Mouse (Mus musculus) MEL (cell line): ENCODE measurements around the gene Ssh1. TPM values are rescaled to one million over a fixed set of nuclear protein-coding genes. Genes with fewer than 3 reads are reported as not detected.

ENCODE experiments used
- DNase-seq: peaks from one replicate; pipeline ENCODE4 v3.0.0; 2011; ENCODE audit warnings: low read depth, low spot score
- H3K27ac ChIP-seq: 2 replicates; pipeline ENCODE4 v1.5.1; 2012; ENCODE audit warnings: low read depth, mild to moderate bottlenecking, control low read depth, low read length, moderate library complexity; ENCODE audit not compliant: control insufficient read depth
- H3K27me3 ChIP-seq, 2 experiments: fragments of 150-350 bp in 1 of 2; sonication (generic) in 1 of 2; 2 replicates each; pipeline ENCODE4 v1.6.1; 2012; ENCODE audit warnings: low read length in 2 of 2, mild to moderate bottlenecking in 2 of 2, improper control_type of control experiment in 1 of 2, moderate library complexity in 1 of 2; ENCODE audit not compliant: insufficient read depth in 2 of 2, control insufficient read depth in 1 of 2
- H3K36me3 ChIP-seq, 2 experiments: 2 replicates each; pipeline ENCODE4 v1.6.1; 2012 to 2014; ENCODE audit warnings: low read length in 2 of 2, improper control_type of control experiment in 1 of 2, inconsistent platforms in 1 of 2, mild to moderate bottlenecking in 1 of 2; ENCODE audit not compliant: insufficient read depth in 2 of 2, control insufficient read depth in 1 of 2
- H3K4me1 ChIP-seq, 2 experiments: fragments of 150-350 bp in 1 of 2; sonication (generic) in 1 of 2; 2 replicates each; pipeline ENCODE4 v1.6.1; 2012; ENCODE audit warnings: low read length in 2 of 2, improper control_type of control experiment in 1 of 2, mild to moderate bottlenecking in 1 of 2; ENCODE audit not compliant: insufficient read depth in 2 of 2, control insufficient read depth in 1 of 2
- H3K4me3 ChIP-seq, 2 experiments: fragments of 150-350 bp in 1 of 2; sonication (generic) in 1 of 2; 2 replicates each; pipeline ENCODE4 v1.5.1; 2012; ENCODE audit warnings: low read depth in 2 of 2, low read length in 2 of 2, mild to moderate bottlenecking in 2 of 2, moderate library complexity in 2 of 2, control low read depth in 1 of 2, improper control_type of control experiment in 1 of 2; ENCODE audit not compliant: control insufficient read depth in 1 of 2, insufficient read depth in 1 of 2
- H3K79me2 ChIP-seq: 2 replicates; pipeline ENCODE4 v1.6.1; 2012; ENCODE audit warnings: mild to moderate bottlenecking, low read length, moderate library complexity; ENCODE audit not compliant: control insufficient read depth, poor library complexity, insufficient read depth
- H3K9ac ChIP-seq: 2 replicates; pipeline ENCODE4 v1.6.1; 2012; ENCODE audit warnings: low read depth, mild to moderate bottlenecking, control low read depth, low read length, moderate library complexity; ENCODE audit not compliant: control insufficient read depth, poor library complexity, severe bottlenecking
- H3K9me3 ChIP-seq: fragments of 150-350 bp; sonication (generic); replicated peaks from 2 replicates; pipeline ENCODE4 v1.6.1; 2012; ENCODE audit warnings: mild to moderate bottlenecking, low read length, improper control_type of control experiment, moderate library complexity; ENCODE audit not compliant: insufficient read depth
- BHLHE40 ChIP-seq: IDR thresholded peaks from 2 replicates; pipeline ENCODE4 v1.6.1; 2012; ENCODE audit warnings: low read depth, mild to moderate bottlenecking, inconsistent platforms, low read length, improper control_type of control experiment, borderline replicate concordance
- CHD2 ChIP-seq: IDR thresholded peaks from 2 replicates; pipeline ENCODE4 v1.6.1; 2011; ENCODE audit warnings: low read length, improper control_type of control experiment
- CTCF ChIP-seq, 3 experiments: IDR thresholded peaks in 2 of 3; conservative IDR thresholded peaks in 1 of 3; 2 replicates each; pipeline ENCODE4 v1.5.1; 2011 to 2012; ENCODE audit warnings: low read length in 3 of 3, low read depth in 2 of 3, mild to moderate bottlenecking in 2 of 3, improper control_type of control experiment in 1 of 3, inconsistent platforms in 1 of 3, mixed read lengths in 1 of 3, moderate library complexity in 1 of 3; ENCODE audit not compliant: control insufficient read depth in 1 of 3, insufficient read depth in 1 of 3, poor library complexity in 1 of 3, severe bottlenecking in 1 of 3
- E2F4 ChIP-seq: IDR thresholded peaks from 2 replicates; pipeline ENCODE4 v1.6.1; 2011; ENCODE audit warnings: low read depth, low read length, improper control_type of control experiment, borderline replicate concordance
- ELF1 ChIP-seq: IDR thresholded peaks from 2 replicates; pipeline ENCODE4 v1.6.1; 2014; ENCODE audit warnings: low read depth, mild to moderate bottlenecking, inconsistent platforms, low read length, improper control_type of control experiment, moderate library complexity
- EP300 ChIP-seq, 2 experiments: IDR thresholded peaks; 2 replicates each; pipeline ENCODE4 v1.6.1; 2011; ENCODE audit warnings: improper control_type of control experiment in 2 of 2, low read length in 2 of 2, low read depth in 1 of 2, mild to moderate bottlenecking in 1 of 2
- ETS1 ChIP-seq: IDR thresholded peaks from 2 replicates; pipeline ENCODE4 v1.6.1; 2012; ENCODE audit warnings: low read depth, mild to moderate bottlenecking, inconsistent platforms, low read length, improper control_type of control experiment, moderate library complexity
- GATA1 ChIP-seq: IDR thresholded peaks from 2 replicates; pipeline ENCODE4 v1.6.1; 2011; ENCODE audit warnings: low read depth, low read length, improper control_type of control experiment
- JUND ChIP-seq: IDR thresholded peaks from 2 replicates; pipeline ENCODE4 v1.6.1; 2011; ENCODE audit warnings: low read depth, mild to moderate bottlenecking, improper control_type of control experiment, low read length
- KAT2A ChIP-seq: conservative IDR thresholded peaks from 2 replicates; pipeline ENCODE4 v1.6.1; 2012; ENCODE audit warnings: low read depth, low read length, improper control_type of control experiment, inconsistent platforms
- MAFK ChIP-seq: IDR thresholded peaks from 2 replicates; pipeline ENCODE4 v1.6.1; 2011; ENCODE audit warnings: low read depth, mild to moderate bottlenecking, low read length, improper control_type of control experiment, borderline replicate concordance
- MAZ ChIP-seq: IDR thresholded peaks from 2 replicates; pipeline ENCODE4 v1.6.1; 2012; ENCODE audit warnings: low read depth, mild to moderate bottlenecking, inconsistent platforms, low read length, improper control_type of control experiment
- MEF2A ChIP-seq: IDR thresholded peaks from 2 replicates; pipeline ENCODE4 v1.6.1; 2014; ENCODE audit warnings: low read depth, mild to moderate bottlenecking, inconsistent platforms, low read length, improper control_type of control experiment; ENCODE audit not compliant: poor library complexity, insufficient replicate concordance, severe bottlenecking; ENCODE audit errors: extremely low read depth
- MXI1 ChIP-seq: IDR thresholded peaks from 2 replicates; pipeline ENCODE4 v1.6.1; 2011; ENCODE audit warnings: mild to moderate bottlenecking, low read depth, low read length, improper control_type of control experiment
- MYB ChIP-seq: IDR thresholded peaks from 2 replicates; pipeline ENCODE4 v1.6.1; 2011; ENCODE audit warnings: mild to moderate bottlenecking, low read depth, low read length, improper control_type of control experiment
- MYC ChIP-seq: IDR thresholded peaks from 2 replicates; pipeline ENCODE4 v1.6.1; 2011; ENCODE audit warnings: low read depth, mild to moderate bottlenecking, low read length, improper control_type of control experiment, moderate library complexity
- NELFE ChIP-seq: IDR thresholded peaks from 2 replicates; pipeline ENCODE4 v1.6.1; 2011; ENCODE audit warnings: low read depth, low read length, improper control_type of control experiment
- NRF1 ChIP-seq: IDR thresholded peaks from 2 replicates; pipeline ENCODE4 v1.6.1; 2014; ENCODE audit warnings: low read depth, mild to moderate bottlenecking, inconsistent platforms, low read length, improper control_type of control experiment, moderate library complexity; ENCODE audit not compliant: poor library complexity, insufficient read depth, severe bottlenecking
- POLR2AphosphoS2 ChIP-seq: IDR thresholded peaks from 2 replicates; pipeline ENCODE4 v1.6.1; 2011; ENCODE audit warnings: low read length, improper control_type of control experiment
- POLR2AphosphoS5 ChIP-seq: IDR thresholded peaks from 2 replicates; pipeline ENCODE4 v1.6.1; 2012; ENCODE audit warnings: low read depth, borderline replicate concordance, mild to moderate bottlenecking, inconsistent platforms, low read length, moderate library complexity, mixed read lengths
- RCOR1 ChIP-seq: IDR thresholded peaks from 2 replicates; pipeline ENCODE4 v1.6.1; 2012; ENCODE audit warnings: low read depth, mild to moderate bottlenecking, inconsistent platforms, low read length, improper control_type of control experiment
- TAL1 ChIP-seq: IDR thresholded peaks from 2 replicates; pipeline ENCODE4 v1.6.1; 2012; ENCODE audit warnings: mild to moderate bottlenecking, inconsistent platforms, low read length, moderate library complexity, mixed read lengths
- UBTF ChIP-seq: IDR thresholded peaks from 2 replicates; pipeline ENCODE4 v1.6.1; 2012; ENCODE audit warnings: low read depth, mild to moderate bottlenecking, inconsistent platforms, low read length, improper control_type of control experiment, moderate library complexity, borderline replicate concordance; ENCODE audit not compliant: insufficient read depth
- USF2 ChIP-seq, 2 experiments: IDR thresholded peaks; 2 replicates each; pipeline ENCODE4 v1.6.1; 2011 to 2012; ENCODE audit warnings: improper control_type of control experiment in 2 of 2, low read length in 2 of 2, borderline replicate concordance in 1 of 2, inconsistent platforms in 1 of 2, low read depth in 1 of 2, mild to moderate bottlenecking in 1 of 2; ENCODE audit not compliant: insufficient read depth in 1 of 2
- ZC3H11A ChIP-seq: IDR thresholded peaks from 2 replicates; pipeline ENCODE4 v1.6.1; 2012; ENCODE audit warnings: low read depth, mild to moderate bottlenecking, inconsistent platforms, low read length, improper control_type of control experiment
- ZKSCAN1 ChIP-seq: IDR thresholded peaks from 2 replicates; pipeline ENCODE4 v1.6.1; 2012; ENCODE audit warnings: low read depth, mild to moderate bottlenecking, inconsistent platforms, low read length, improper control_type of control experiment, moderate library complexity
- ZMIZ1 ChIP-seq: IDR thresholded peaks from 2 replicates; pipeline ENCODE4 v1.6.1; 2012; ENCODE audit warnings: low read depth, mild to moderate bottlenecking, inconsistent platforms, low read length, improper control_type of control experiment, moderate library complexity
- polyA plus RNA-seq, 2 experiments: library from polyadenylated mRNA; stranded (reverse) in 1 of 2; unstranded in 1 of 2; fragments of >175 nt in 1 of 2; fragments of >200 nt in 1 of 2; gene quantifications; 2 replicates each; pipeline versions ENCODE4 v1.2.1 to v1.2.4; 2012; ENCODE audit warnings: low replicate concordance in 2 of 2, low read depth in 1 of 2; ENCODE audit not compliant: insufficient read length in 2 of 2, insufficient read depth in 1 of 2, missing spikeins in 1 of 2
- total RNA-seq: library from RNA; depleted of rRNA; stranded (reverse); fragments of 300-350 nt; gene quantifications from 2 replicates; pipeline ENCODE4 v1.2.3, GENCODE M21; 2012

Gene Ssh1
- total and polyA plus RNA-seq, 3 experiments: 2.3 to 6.8 TPM; not detected in 1

GRCm38 (mm10) chr5:113966452-113967150, 27.1 kb downstream of the Ssh1 start:
- no peak for TF ChIP-seq POLR2AphosphoS5
- TF ChIP-seq MAZ: no peak
- no peak for TF ChIP-seq NELFE
- TF ChIP-seq MXI1: no peak
- TF ChIP-seq ZC3H11A: no peak
- no peak for TF ChIP-seq USF2 (IDR thresholded peaks at IDR 0.05; ENCODE audit: borderline replicate concordance in 1 of 2, insufficient read depth in 1 of 2, low read depth in 1 of 2, low read length in 2 of 2)
- TF ChIP-seq EP300 (IDR thresholded peaks at IDR 0.05; ENCODE audit: low read depth in 1 of 2, low read length in 2 of 2): no peak
- no peak for TF ChIP-seq MYC
- no peak for TF ChIP-seq GATA1
- no peak for TF ChIP-seq JUND
- TF ChIP-seq ZMIZ1: no peak
- TF ChIP-seq KAT2A: no peak
- TF ChIP-seq UBTF: no peak
- TF ChIP-seq CHD2: no peak
- TF ChIP-seq MAFK: no peak
- TF ChIP-seq, all 39 proteins: peak for 0
- H3K79me2 ChIP-seq: no peaks in the 10 kb centered on the region
- H3K27me3 ChIP-seq: no peaks in the 10 kb centered on the region
- H3K9ac ChIP-seq: no peak overlapping the region
- H3K27ac ChIP-seq: no peak overlapping the region
- no peaks in the 10 kb centered on the region for H3K36me3 ChIP-seq
- no peak overlapping the region for H3K4me3 ChIP-seq
- no peaks in the 10 kb centered on the region for H3K9me3 ChIP-seq
- no peaks in the 10 kb centered on the region for H3K4me1 ChIP-seq
- DNase-seq: no peak

GRCm38 (mm10) chr5:113965659-113966185, 28.0 kb downstream of the Ssh1 start:
- H3K27ac ChIP-seq: no peak overlapping the region
- no peak for DNase-seq
- no peaks in the 10 kb centered on the region for H3K36me3 ChIP-seq
- H3K4me3 ChIP-seq: no peak overlapping the region
- H3K27me3 ChIP-seq: no peaks in the 10 kb centered on the region
- TF ChIP-seq ETS1 (no peak), MAZ (no peak), RCOR1 (no peak), NRF1 (no peak), ELF1 (no peak), USF2 (IDR thresholded peaks at IDR 0.05; ENCODE audit: borderline replicate concordance in 1 of 2, insufficient read depth in 1 of 2, low read depth in 1 of 2, low read length in 2 of 2) (no peak), MEF2A (no peak), MYC (no peak), UBTF (no peak), MYB (no peak), BHLHE40 (no peak), EP300 (IDR thresholded peaks at IDR 0.05; ENCODE audit: low read depth in 1 of 2, low read length in 2 of 2) (no peak), POLR2AphosphoS2 (no peak), ZKSCAN1 (no peak), TAL1 (no peak), CTCF (IDR thresholded peaks at IDR 0.05 in 2 of 3, conservative IDR thresholded peaks at IDR 0.05 in 1 of 3; ENCODE audit: control insufficient read depth in 1 of 3, insufficient read depth in 1 of 3, low read depth in 2 of 3, low read length in 3 of 3, poor library complexity in 1 of 3, severe bottlenecking in 1 of 3) (no peak), MXI1 (no peak), NELFE (no peak), E2F4 (no peak)
- TF ChIP-seq, all 39 proteins: peak for 0
- Histone ChIP-seq H3K9ac (no peak overlapping the region), H3K9me3 (no peaks in the 10 kb centered on the region), H3K79me2 (no peaks in the 10 kb centered on the region), H3K4me1 (no peaks in the 10 kb centered on the region)
